Mouse (Mus musculus) brain, adult 2 months (tissue): ENCODE measurements around the gene Tlnrd1.

ENCODE experiments used
- DNase-seq: peaks from one replicate; pipeline ENCODE4 v3.0.0; 2011; ENCODE audit warnings: low read depth, low spot score

Tlnrd1 gene

GRCm38 (mm10) chr7:83884921-83885532 lies 922 bp upstream of the Tlnrd1 start:
- DNase-seq = no peak

GRCm38 (mm10) chr7:83883276-83884020 lies 657 bp downstream of the Tlnrd1 start:
- DNase-seq = peak; percentile 80

GRCm38 (mm10) chr7:83882633-83883275 lies 1.4 kb downstream of the Tlnrd1 start:
- DNase-seq = peak; percentile 64

GRCm38 (mm10) chr7:83882150-83882632 lies 1.9 kb downstream of the Tlnrd1 start:
- DNase-seq = no peak

GRCm38 (mm10) chr7:83878676-83879448 lies 5.2 kb downstream of the Tlnrd1 start:
- DNase-seq = peak; percentile 58

- DNase-seq = no peak
Observed at GRCm38 (mm10) chr7:83877088-83877487, 7.0 kb downstream of the Tlnrd1 start.

- no peak for DNase-seq
Observed at GRCm38 (mm10) chr7:83869839-83870543, 14.1 kb downstream of the Tlnrd1 start.

- peak; percentile 75 for DNase-seq
Observed at GRCm38 (mm10) chr7:83868200-83868599, 15.9 kb downstream of the Tlnrd1 start.

- no peak for DNase-seq
Observed at GRCm38 (mm10) chr7:83863554-83863953, 20.6 kb downstream of the Tlnrd1 start.

- no peak for DNase-seq
Observed at GRCm38 (mm10) chr7:83859378-83860083, 24.6 kb downstream of the Tlnrd1 start.

- DNase-seq = no peak
Observed at GRCm38 (mm10) chr7:83857921-83858320, 26.2 kb downstream of the Tlnrd1 start.

GRCm38 (mm10) chr7:83857208-83857488 lies 27.0 kb downstream of the Tlnrd1 start:
- DNase-seq = no peak

- no peak for DNase-seq
Observed at GRCm38 (mm10) chr7:83856353-83857207, 27.5 kb downstream of the Tlnrd1 start.

GRCm38 (mm10) chr7:83855203-83855602 lies 28.9 kb downstream of the Tlnrd1 start:
- no peak for DNase-seq

- peak; percentile 51 for DNase-seq
Observed at GRCm38 (mm10) chr7:83852381-83853380, 31.4 kb downstream of the Tlnrd1 start.

- no peak for DNase-seq
Observed at GRCm38 (mm10) chr7:83851569-83852380, 32.3 kb downstream of the Tlnrd1 start.

- no peak for DNase-seq
Observed at GRCm38 (mm10) chr7:83847187-83848075, 36.7 kb downstream of the Tlnrd1 start.
